Mouse (Mus musculus): ENCODE data around the gene Dock4.

Dock4 gene

DNA sequence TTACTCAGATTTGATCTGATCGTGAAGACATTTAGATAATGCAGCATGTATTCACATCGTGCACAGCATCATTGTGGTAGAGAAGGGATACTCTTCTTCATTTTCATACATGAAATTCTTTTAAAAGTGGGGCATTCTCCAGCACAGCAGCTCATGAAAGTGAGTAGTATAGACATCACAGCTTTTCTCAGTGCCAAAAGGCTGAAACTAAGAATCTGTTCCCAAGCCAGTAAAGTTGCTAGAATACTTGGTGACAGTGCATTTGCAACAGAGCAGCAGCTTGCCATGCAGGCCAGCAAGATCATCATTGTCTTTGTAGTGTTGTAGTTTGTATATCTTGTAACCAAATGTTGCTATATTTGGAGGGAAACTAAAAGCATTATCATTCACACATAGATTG lies 223.7 kb downstream of the Dock4 start:
- no peak for DNase-seq

DNA sequence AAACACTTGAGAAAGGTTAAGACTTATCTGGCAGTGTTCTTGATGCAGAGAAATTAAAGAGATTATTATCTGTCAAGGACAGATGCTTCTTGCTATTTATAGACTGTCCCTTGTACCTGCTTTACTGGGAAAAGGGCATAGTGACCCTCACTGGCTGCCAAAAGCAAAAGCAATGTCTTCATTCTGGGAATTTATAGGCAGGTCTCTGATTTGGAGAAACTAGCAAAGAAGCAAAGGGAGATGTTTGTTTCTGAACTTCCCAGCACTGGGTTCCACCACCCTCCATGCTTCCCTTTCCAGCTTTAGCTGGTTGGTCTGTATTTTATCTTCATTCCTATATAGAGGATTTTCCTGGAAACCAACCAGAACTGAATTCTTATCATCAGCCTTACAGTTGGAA lies 225.0 kb downstream of the Dock4 start:
- DNase-seq: no peak

DNA sequence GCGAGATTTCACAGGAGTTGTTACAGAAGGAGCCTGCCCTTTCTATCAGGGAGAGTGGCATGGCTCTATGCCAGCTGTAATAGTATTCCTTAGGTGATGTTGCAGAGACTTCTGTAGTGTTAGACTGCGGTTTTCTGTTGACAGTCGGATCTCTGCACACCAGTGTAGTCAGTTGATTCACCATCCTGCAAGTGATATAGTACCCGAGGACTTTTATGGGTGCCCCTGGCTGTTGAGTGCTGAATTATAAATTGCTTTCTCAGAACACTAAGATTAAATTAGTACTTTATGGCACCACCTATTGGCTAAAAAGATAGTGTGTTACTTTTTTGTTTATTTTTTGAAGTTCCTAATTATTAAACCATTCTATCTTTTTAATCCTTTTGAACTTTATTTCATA lies 234.0 kb downstream of the Dock4 start:
- DNase-seq: no peak

DNA sequence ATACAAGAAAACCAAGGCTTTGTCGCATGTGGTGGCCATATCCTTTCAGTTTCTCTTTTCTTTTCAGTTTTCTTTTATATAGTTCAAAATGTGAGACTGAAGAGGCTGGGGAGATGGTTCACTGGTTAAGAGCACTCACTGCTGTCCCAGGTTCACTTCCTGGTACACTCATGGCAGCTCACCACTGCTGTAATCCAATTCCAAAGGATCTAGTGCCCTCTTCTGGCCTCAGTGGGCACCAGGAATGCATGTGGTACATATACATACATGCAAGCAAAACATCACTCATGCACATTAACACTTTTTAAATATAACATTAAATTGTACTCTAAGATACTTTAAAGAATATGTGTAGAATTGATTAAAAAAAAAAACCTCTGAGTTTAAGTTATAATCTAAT lies 234.8 kb downstream of the Dock4 start:
- peak; percentile 46 for DNase-seq

DNA sequence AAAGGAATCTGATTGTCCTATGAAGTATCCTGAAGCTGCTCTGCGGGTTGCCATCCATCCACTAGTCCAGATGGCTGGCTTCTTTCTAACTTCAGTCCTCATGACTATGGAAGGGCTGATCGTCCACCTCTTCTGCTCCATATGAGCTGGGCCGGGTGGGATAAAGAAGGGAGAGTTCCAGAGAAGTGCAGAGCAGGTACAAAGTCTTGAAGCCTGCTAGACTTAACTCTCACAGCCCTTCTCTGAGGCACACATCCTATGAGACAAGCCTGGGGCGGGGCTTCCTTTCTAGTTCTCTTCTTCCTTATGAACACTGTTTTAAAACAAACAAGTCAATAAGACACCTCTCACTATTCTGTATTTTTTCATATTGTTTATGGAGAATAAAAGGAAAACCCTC lies 245.7 kb downstream of the Dock4 start:
- DNase-seq: no peak

DNA sequence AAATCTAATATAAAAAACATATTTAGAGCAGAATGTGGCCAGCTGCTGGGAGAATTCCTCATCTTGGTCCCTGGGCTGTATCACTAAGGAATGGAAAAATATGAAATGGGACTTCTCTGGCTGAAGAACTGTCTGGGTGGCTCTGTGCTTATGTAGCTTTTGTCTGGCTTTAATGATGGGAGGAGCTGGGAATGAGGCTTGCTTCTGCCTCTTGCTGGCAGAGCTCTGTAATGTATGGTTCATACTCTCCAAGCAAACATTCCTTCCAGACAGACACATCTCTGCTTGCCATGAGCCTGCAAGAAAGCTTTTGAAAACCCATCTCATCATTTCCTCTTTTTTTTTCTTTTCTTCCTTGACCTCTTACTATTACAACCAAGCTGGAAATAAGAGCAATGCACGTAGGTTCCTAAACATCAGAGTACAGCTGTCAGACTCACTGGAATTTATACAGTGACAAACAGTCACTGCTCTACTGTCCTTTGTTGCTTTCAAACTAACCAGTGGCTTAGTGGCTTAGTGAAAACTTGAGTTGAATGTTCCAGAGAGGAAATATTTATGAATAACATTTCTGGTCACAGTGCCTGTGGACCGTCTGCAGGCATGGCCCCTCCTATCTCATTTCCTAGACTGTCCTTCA lies 248.4 kb downstream of the Dock4 start:
- DNase-seq: no peak

DNA sequence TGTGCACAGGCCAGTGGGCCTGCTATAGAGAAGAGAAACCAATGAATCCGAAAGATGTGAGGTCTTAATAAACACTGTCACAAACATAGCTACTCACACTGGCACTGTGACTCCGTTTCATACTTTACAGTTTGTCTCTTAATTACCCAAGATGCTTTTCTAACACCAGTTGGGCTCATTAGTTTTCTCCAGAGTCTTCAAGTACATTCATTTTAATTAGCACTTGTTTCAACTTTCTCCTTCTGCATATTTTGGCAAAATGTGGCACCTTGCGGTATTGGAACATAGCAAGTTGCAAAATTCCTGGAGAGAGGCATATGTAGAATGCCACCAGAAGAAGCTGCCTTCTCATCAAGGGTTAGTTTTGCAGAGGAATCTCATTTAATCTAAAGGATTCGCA lies 252.6 kb downstream of the Dock4 start:
- no peak for DNase-seq

DNA sequence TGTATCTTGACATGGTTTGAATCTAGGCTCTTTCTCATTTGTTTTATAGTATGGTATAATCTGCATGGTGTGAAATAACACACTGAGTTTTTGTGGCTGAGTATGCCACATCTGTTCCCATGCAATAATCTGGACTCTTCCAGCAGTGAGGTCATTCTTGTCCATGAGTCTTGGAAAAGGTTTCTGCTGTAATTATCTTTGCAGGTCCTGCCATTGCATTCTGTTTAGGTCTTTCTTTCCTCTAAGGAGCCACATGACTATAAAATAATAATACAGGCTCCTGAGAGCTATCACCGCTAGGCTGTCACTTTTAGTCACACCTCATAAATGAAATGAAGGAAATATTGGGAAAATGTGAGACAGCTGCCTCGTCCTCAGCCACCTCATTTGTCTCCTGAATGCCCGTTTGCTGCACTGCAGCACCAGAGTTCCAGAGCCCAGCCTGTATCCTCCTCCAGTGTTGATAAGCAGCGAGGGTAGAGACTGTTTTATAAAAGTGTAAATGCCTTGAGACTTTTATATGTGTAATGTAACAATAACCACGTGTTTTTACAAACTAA lies 256.6 kb downstream of the Dock4 start:
- DNase-seq: no peak

DNA sequence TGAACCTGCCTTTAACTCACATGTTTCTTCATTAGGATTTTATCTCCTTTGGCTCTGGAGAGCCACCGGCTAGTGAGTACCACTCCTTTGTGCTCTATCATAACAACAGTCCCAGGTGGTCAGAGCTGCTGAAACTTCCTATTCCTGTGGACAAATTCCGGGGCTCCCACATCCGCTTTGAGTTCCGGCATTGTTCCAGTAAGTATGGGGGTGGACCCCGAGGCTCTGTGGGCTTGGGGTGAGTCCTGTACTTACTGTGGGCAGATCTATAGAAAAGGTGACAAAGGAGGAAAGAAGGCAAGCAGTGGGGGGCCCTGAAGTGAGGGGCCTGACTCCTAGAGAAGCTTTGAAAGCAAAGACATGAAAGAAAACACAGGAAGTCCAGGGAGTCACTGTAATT lies 258.5 kb downstream of the Dock4 start:
- DNase-seq: no peak

DNA sequence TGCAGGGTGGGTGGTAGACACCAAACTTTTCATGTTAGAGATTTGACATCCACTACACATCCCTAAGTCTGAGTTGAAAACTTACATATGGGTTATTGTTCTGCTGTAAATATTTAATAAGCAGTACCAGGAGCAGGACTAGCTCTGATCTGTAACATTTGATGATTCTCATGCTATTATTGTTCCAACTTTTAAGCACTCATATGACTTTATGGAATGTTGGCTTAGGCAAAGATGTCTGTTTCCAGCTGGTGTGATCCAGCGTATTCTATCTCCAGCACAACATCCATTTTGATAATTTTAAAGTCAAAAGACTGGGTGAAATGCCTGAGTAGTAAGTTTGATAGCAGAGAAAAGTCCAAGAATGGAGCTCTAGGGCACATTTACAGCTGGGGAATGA lies 261.4 kb downstream of the Dock4 start:
- DNase-seq: no peak

DNA sequence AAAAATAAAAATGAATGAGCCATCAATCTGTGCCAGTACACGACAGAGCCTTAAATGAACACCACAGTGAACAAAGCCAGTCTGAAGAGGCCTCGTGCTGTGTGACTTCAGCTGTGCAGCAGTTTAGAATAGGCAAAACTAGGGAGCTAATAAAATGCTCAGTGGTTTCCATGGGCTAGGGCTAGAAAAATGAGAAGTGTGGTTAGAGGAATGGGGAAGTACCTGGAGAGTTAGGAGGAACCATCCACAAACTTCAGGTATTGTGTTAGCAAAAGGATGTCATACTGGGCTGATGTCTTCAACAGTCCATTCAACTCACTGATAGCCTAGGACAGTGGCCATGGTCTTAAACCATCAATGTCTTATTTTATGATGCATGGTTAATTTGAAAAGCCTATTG lies 263.3 kb downstream of the Dock4 start:
- DNase-seq: no peak

DNA sequence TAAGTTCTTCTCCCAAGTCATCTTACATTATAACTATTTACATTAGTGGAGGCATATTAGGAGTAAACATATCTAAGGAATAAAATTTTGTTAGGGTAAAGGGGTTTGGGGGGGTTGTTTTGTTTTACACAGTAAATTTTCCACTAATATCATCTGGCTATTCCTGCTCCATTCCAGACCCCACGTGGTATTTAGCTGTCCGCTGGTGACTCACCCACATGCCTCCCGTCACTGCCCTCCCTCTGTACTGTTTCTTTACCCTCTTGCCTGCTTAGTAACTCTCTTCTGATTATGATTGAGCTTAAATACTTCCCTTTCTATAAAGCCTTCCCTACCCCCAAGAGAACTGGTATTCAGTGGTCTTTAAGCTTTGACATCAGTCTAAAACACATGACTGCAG lies 266.5 kb downstream of the Dock4 start:
- DNase-seq: no peak

DNA sequence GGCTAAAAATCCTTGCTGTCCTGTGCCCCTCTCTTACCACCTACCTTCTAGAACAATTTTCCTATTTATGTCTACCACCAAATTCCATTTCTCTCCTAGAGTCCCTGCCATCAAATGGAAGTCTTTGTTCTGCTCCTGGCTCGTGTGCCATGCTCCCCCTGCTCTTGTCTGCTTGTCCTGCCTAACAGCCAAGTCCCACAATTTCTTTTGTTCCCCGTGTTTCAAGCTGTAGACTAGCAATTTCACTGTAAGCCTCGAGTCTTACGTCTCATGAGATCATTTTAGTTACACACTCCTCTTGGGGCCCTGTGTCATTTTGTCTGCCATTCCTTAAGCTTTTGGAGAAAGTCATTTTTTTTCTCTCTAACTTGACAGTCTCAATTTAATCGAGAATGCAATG lies 268.5 kb downstream of the Dock4 start:
- DNase-seq: no peak

DNA sequence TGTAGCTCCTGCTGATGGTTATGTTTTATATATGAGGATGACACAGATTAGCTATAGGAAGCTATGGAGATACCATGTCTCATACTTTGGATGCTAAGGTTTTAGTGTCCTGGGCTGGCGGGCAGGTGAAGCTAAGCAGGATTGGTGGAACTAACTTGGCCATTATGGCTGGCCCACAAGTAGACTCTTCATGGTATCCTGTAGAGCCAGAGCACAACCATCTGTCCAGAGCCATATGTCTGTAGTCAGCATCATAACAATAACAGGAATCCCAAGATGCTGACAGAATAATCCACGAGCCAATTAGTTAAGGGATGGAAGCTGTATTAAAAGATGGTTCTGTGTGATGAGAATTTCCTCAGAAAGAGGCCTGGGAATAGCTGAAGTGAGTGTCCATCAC lies 269.4 kb downstream of the Dock4 start:
- no peak for DNase-seq

DNA sequence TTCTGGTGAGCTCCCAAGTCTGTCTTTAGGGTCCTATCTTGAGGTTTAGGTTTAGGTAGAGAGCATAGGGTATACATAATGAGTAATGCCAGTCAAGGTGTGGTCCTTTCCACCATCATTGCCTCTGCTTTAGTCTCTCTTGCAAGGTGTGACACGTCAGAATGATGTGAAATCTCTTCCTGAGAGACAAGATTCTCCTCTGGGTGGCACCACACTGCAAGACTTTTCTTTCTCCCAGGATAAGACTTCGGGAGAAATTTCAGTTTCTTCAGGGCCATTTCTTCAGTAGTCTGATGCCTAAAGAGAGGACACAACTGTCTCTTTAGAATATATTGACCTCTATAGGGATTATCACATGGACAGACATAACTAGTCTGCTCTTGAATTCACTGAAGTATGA lies 282.6 kb downstream of the Dock4 start:
- DNase-seq: no peak

DNA sequence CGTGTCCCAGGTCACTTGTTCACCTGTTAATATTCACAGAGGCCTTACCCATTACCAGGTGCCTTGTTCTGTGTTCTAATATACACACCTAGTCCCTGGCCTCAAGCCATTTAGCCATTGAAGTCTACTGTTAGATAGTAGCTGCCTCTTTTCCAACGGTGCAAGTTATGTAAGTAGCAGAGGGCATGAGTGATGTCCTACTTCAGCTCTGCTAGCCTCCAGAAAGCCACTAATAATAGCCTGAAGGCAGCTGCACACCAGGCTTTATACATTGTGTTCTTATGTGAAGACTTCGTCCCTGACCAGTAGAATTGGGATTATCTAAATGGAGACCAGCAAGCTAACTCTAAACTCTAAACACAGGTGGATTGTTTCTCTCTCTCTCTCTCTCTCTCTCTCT lies 285.0 kb downstream of the Dock4 start:
- DNase-seq: no peak

DNA sequence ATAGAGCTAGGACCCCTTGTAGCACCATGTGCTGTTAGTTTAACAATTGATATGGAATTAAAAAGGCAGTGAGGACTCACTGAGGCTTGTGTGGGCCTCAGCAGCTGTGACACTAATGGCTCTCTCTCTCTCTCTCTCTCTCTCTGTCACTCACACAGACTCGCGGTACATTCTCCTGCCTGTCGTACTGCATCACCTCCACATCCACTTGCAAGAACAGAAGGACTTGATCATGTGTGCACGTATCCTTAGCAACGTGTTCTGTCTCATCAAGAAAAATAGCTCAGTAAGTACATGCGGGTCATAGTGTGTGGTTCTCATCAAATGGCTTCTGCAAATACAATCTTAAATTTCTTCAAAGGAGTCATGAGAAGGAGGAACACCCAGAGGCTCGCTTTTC lies 299.7 kb downstream of the Dock4 start:
- no peak for DNase-seq

DNA sequence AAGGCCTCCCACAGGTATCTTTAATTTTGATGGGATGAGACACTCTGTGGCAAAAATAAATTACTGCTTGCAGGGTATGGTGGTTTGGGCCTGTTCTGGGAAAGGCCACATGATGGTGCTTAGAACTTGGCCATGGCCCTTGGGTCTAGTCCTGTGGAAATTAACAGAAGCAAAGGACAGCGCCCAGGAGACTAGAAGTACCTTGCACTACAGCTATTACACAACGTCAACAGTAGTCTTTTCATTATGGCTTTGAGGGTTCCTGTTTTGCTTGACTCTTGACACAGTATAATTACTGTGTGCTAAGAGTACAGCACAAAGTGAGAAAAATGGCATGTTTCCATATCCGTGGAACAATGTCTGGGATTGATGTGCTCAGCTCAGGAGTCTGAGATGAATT lies 300.3 kb downstream of the Dock4 start:
- no peak for DNase-seq

DNA sequence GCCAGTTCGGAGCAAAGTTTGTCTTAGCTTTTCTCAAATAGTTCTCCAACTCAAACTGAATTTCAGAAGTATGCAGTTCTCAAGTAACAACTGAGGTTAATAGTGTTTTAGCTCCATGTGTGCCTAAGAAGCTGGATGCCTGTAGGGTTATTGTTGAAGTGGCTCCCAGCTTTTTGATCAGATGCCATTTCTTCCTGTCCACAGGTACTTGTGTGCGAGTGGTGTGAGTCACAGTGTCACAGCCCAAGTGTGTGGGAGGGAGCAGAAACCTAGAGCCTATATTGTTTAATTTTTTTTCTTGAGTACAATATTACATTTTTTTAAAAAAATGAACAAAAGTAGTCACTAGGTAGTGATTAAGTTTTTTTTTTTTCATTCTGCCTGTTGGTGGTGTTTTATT lies 313.5 kb downstream of the Dock4 start:
- no peak for DNase-seq

DNA sequence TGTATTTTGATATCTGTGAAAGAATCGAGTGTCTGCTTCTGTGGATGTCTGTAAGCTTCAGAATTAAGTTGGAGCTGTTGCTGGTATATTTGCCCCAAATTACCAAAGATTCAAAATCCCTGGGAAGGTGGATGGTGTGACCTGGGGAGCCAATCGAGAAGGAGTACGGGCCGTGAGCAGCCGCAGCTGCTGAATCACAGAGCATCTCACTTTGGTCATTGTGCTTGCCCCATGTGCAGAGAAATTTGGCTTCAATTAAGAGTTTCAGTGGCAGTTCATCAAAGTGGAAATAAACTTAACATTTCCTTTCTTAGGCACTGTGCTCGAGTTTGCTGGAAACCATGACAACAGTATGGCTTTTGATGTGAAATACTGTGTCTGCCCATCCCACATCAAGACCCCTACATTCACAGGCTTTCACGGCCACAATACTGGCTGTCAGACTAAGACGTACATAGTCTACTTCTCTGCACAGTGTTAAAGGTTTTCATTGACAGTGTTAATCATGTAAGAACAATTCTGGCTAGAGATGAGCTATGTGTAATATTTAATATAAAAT lies 321.6 kb downstream of the Dock4 start:
- DNase-seq: no peak

DNA sequence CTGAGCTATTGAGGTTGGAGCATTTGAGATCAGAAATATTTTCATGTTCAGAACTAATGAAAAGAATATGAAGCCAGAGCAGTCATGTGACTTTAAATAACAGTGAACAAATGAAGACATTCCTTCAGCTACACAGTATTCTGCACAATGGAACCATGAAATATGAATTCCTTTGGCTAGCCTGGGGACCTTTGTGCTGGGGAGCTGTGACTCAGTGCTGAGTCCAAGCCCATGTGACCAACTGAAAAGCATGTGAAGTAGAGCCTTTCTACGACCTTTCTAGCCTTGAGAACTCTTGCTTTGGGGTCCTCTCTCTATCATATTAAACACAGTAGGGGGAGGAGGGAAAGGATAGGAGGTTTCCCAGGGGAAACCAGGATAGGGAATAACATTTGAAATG lies 327.3 kb downstream of the Dock4 start:
- no peak for DNase-seq

DNA sequence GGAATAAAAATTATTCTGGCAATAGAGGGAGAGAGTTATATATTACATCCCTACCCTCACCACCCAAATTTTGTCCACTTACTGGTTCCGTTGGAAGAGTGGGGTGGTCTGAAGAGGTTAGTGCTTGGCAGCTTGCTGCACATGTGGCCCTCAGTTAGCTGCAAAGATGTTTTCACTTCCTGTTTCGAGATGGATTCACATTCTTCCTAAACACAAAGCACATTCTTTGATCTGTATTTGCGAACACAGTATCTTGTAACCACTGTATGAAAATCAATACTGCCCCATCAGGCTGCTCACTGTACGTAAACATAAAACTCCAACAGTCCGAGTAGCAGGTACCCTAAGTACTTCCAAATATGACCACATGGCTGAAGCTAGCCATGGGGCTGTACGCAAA lies 335.8 kb downstream of the Dock4 start:
- no peak for DNase-seq

DNA sequence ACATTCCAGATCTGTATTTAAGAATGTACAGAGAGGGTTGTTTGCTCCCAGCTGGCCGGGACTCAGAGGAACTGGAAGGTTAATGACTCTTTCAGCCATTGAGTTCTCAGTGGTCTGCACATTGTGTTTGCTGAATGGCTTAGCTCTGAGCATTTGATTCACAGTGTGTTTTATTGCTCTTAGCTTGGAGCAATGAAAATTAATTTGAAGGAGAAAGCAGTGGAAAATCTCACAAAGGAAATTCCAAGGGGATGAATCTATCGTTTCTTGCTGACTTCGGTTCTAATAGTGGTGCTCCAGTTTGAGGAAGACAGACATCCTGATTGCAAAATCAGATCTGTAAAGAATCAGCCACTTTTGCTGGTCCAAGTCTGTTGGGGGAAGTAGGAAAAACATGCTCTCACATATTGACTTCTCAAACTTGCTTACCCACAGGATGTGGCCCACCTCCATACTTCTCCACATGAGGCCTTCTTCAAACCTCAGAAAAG lies 342.9 kb downstream of the Dock4 start:
- DNase-seq: no peak

DNA sequence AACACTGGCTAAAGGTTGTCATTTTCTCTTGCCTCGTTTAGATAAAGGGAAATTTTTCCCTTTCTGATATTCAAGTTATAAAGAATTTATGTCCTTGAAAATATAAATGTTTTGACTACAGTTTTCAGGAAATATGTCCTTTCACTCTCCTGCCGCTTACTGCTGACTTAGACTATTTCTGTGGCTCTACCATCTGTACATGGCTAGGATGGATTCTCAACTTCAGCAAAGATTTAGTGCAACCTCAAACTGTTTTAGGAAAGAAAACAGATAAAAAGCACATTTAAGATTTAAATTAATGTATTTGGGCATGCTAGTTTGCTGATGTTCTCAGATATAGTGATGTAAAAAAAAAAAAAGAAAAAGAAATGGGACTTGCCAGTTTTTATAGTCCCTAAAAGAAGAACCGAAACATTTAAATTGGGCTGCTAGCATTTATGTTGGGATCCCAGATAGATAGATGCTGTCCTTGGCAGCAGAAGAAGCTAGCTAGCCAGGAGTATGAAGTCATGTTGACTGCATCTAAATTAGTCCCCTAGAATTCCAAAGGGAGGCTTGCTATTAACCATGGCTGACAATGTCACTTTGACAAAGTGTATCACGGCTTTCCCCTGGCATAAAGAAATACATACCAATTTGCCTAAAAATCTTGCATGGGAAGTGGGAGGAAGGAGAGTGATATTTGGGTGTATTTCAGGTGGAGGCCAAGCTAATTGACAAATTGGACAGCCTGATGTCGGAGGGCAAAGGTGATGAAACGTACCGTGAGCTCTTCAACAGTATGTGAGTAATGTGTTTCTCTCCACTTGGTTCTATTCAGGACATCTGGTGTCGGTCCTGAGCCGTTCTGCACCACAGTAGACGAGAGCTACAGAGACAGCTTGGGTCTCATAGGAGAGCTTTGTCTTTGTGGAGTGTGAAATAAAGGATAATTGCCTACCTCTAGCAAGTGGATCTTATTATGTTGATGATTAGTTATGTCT lies 343.9 kb downstream of the Dock4 start:
- no peak for DNase-seq

Data from thymus, postnatal 25 days (tissue).